Mouse (Mus musculus) embryonic facial prominence, embryonic 12.5 days (tissue): ENCODE results near the gene Fez1. TPM values are rescaled to one million over a fixed set of nuclear protein-coding genes. Genes with fewer than 3 reads are reported as not detected.

Experiments
- ATAC-seq: fragments of 200-750 bp; cut with Nextera tagmentation; 2 replicates; pipeline ENCODE4 v1.8.0; 2017; ENCODE audit not compliant: insufficient number of reproducible peaks, insufficient read depth, low FRiP score, low TSS enrichment
- H3K27ac ChIP-seq: fragments of 300-500 bp; sonication (generic); 2 replicates; pipeline ENCODE4 v1.5.1; 2016; ENCODE audit warnings: mild to moderate bottlenecking
- H3K27me3 ChIP-seq: fragments of 300-500 bp; sonication (generic); 2 replicates; pipeline ENCODE4 v1.6.1; 2016; ENCODE audit warnings: mild to moderate bottlenecking, moderate library complexity
- H3K36me3 ChIP-seq: fragments of 300-500 bp; sonication (generic); 2 replicates; pipeline ENCODE4 v1.6.1; 2016; ENCODE audit warnings: mild to moderate bottlenecking
- H3K4me1 ChIP-seq: fragments of 300-500 bp; sonication (generic); 2 replicates; pipeline ENCODE4 v1.6.1; 2016
- H3K4me2 ChIP-seq: fragments of 300-500 bp; sonication (generic); replicated peaks from 2 replicates; pipeline ENCODE4 v1.6.1; 2016; ENCODE audit warnings: mild to moderate bottlenecking, moderate library complexity
- H3K4me3 ChIP-seq: fragments of 300-500 bp; sonication (generic); 2 replicates; pipeline ENCODE4 v1.5.1; 2016; ENCODE audit warnings: mild to moderate bottlenecking
- H3K9ac ChIP-seq: fragments of 300-500 bp; sonication (generic); 2 replicates; pipeline ENCODE4 v1.6.1; 2016; ENCODE audit warnings: mild to moderate bottlenecking, moderate library complexity
- H3K9me3 ChIP-seq: fragments of 300-500 bp; sonication (generic); 2 replicates; pipeline ENCODE4 v1.6.1; 2016; ENCODE audit warnings: mild to moderate bottlenecking, moderate library complexity
- WGBS: fragments of 180-500 bp; shearing (Covaris S2); methylation state at CpG from one replicate; pipeline ENCODE4 v1.1.7; 2016; 5-methylcytosine and 5-hydroxymethylcytosine counted together
- polyA plus RNA-seq: library from polyadenylated mRNA; unstranded; fragments of >200 nt; fragmentation: Nextera tagmentation; extraction: Ambion mirVana; gene quantifications from 2 replicates; pipeline ENCODE4 v1.2.1, GENCODE M21; 2016

The Fez1 gene
- polyA plus RNA-seq, 1 experiment from 2014 or later, result 94.7 TPM

DNA sequence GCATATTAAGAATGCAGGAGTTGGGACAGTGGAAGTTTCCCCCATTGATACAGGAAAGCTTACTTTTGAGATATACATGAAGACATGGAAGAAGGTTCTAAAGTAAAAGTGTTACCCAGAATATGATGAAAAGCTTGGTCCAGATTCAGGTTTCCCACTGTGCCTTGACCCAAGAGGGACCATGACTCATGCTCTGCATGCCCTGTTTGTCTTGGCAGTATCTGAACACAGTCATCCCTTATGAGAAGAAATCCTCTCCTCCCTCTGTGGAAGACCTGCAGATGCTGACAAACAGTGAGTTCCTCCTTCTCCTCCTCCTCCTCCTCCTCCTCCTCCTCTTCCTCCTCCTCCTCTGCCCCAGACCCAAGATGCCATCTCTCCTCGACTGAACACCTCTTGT, 48.6 kb downstream of the Fez1 start:
- peaks cover 6% of the 10 kb centered on the region for H3K36me3 ChIP-seq
- no peaks in the 10 kb centered on the region for H3K9me3 ChIP-seq
- H3K9ac ChIP-seq, result no peak overlapping the region
- H3K4me1 ChIP-seq, result no peaks in the 10 kb centered on the region
- no peak overlapping the region for H3K4me2 ChIP-seq
- H3K27ac ChIP-seq, result no peak overlapping the region
- H3K27me3 ChIP-seq, result no peaks in the 10 kb centered on the region
- ATAC-seq, result no peak
- H3K4me3 ChIP-seq, result no peak overlapping the region
- 14% methylated on average over 1 of the region's 1 CpGs for WGBS

DNA sequence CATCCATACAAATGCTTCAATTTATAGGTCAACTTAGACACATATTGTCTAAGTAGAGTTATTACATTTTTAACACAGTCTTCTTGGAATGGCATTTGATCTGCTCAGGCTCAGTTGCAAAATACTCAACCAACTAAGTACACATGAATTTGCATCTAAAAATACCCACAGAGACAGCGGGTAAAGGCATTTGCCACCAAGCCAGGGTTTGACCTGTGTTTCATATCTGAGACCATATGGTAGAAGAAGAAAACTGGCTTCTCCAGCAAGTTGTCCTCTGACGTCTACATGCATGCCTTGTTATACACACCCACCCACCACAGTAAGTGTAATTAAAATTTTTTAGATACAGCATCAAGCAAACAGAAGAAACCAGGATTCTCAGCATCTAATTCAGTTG, 52.1 kb downstream of the Fez1 start:
- H3K4me1 ChIP-seq, result no peaks in the 10 kb centered on the region
- H3K36me3 ChIP-seq, result peaks cover 11% of the 10 kb centered on the region
- no peak for ATAC-seq
- no peaks in the 10 kb centered on the region for H3K27me3 ChIP-seq
- no peak overlapping the region for H3K4me3 ChIP-seq
- no peak overlapping the region for H3K9ac ChIP-seq
- WGBS, result 82% methylated on average over 2 of the region's 2 CpGs
- H3K9me3 ChIP-seq, result no peaks in the 10 kb centered on the region
- H3K4me2 ChIP-seq, result no peak overlapping the region
- no peak overlapping the region for H3K27ac ChIP-seq

DNA sequence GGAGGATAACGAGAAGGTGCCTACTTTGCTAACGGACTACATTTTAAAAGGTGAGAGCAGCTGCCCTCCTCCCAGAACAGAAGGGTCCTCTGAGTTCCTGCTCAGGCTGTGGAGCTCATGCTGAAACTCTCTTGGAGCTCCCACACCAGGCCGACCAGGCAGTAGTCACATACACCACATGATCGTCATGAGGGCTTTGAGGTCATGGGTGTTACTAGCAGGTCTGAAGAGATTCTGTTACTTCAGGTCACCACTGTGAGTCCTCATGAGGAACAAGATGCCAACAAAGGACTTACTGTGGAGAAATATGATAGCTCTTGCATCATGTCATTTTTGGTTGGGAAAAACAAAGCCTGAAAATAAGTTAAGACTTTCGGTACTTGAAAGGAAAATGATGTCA, 54.6 kb downstream of the Fez1 start:
- H3K27ac ChIP-seq, result no peak overlapping the region
- H3K9ac ChIP-seq, result no peak overlapping the region
- H3K36me3 ChIP-seq, result peaks cover 11% of the 10 kb centered on the region
- no peaks in the 10 kb centered on the region for H3K4me1 ChIP-seq
- H3K27me3 ChIP-seq, result no peaks in the 10 kb centered on the region
- H3K4me2 ChIP-seq, result no peak overlapping the region
- no peak overlapping the region for H3K4me3 ChIP-seq
- WGBS, result 78% methylated on average over 5 of the region's 5 CpGs
- no peak for ATAC-seq
- H3K9me3 ChIP-seq, result no peaks in the 10 kb centered on the region

DNA sequence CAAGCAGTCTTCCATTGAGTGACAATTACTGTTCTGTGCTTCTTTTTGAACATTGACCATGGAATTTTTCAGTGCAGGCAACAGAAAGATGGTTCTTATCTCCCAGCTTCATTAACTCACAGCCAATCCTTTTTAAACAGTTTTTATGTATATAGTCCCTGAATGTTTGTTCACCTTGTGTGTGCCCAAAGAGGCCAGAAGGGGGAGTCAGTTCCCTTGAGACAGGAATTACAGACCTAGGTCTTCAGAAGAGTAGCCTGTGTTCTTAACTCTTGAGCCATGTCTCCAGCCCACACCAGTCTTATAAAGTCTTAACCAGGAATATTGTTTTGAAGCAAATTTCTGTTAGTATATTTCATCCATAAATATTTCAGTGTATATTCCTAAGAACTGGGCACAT, 55.1 kb downstream of the Fez1 start:
- H3K4me3 ChIP-seq, result no peak overlapping the region
- no peak overlapping the region for H3K9ac ChIP-seq
- no peak overlapping the region for H3K27ac ChIP-seq
- no peaks in the 10 kb centered on the region for H3K27me3 ChIP-seq
- no peaks in the 10 kb centered on the region for H3K4me1 ChIP-seq
- no peak for ATAC-seq
- peaks cover 9% of the 10 kb centered on the region for H3K36me3 ChIP-seq
- no peak overlapping the region for H3K4me2 ChIP-seq
- H3K9me3 ChIP-seq, result no peaks in the 10 kb centered on the region

DNA sequence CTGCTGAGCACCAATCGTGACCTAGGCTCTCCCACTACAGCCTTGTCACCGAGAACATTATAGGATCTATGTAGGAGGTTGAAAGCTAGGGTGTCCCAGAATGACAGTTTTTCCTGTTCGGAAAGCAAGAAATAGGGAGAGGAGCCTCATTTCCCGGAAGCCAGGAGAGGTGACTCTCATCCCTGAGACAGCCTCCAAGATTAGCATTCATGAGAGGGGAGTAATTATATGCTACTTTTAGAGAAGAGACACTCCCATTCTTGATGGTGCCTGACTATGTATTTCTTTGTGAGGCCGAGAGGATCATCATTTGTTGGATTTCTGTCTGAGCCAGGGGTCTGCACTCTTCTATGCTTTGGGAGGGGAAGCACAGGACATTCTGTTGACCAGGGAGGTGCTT, 60.0 kb downstream of the Fez1 start:
- Histone ChIP-seq H3K9ac (no peak overlapping the region), H3K36me3 (no peaks in the 10 kb centered on the region; the same call in 1 of the 2 replicates), H3K27ac (no peak overlapping the region), H3K4me1 (no peaks in the 10 kb centered on the region), H3K9me3 (no peaks in the 10 kb centered on the region), H3K27me3 (no peaks in the 10 kb centered on the region), H3K4me3 (no peak overlapping the region), H3K4me2 (no peak overlapping the region)
- no peak for ATAC-seq
- WGBS, result 79% methylated on average over 5 of the region's 5 CpGs

DNA sequence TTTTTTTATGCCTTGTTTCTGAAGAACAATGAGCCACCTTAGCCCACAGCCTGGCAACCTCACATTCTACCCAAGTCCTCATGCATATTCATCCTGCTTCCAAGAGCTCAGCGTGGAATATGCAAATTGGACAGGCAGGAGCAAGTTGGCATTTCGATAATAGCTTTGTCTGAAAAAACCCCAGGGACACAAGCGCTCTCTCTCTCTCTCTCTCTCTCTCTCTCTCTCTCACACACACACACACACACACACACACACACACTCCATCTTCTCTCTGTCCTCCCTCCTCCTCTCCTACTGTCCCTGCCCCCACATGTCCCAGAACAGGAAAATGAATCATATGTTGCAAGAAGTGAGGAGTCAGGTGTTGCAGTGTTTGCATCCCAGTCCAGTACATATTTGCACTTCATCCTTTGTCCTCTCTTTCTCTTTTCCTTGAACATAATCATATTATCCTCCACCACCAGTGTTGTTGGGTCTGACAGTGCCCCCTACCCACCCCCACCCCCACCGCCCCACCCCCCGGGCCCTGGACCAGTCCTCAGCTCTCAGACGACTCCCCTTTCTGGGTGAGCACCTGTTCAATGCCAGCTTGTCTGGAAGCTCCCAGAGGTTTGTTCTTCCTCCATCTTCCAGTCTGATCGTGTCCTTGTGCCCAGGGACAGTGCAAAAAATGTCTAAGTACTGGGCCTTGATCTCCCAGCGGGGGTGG, 60.5 kb downstream of the Fez1 start:
- no peak overlapping the region for H3K27ac ChIP-seq
- 39% methylated on average over 8 of the region's 8 CpGs for WGBS

DNA sequence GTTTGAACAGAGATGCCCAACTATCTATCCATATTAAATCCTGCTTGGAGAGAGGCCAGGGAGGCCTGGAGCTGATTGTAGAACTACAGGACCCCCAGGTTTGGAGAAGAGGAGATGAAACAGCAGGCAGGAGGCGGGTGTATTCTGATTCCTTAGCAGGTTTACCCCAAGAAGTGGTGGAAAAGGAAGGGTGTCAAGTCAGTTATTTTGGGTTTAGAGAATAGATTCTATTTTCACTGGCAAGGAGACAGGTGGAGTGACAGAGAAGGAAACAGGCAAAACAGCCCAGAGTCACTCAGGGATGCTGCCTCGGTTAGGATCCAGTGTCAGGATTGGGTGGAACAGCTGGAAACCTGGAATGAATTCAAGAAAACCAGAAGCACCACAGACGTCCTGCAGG, 61.9 kb downstream of the Fez1 start:
- no peak overlapping the region for H3K4me2 ChIP-seq
- 57% methylated on average over 3 of the region's 3 CpGs for WGBS
- no peak overlapping the region for H3K27ac ChIP-seq
- no peak for ATAC-seq
- no peak overlapping the region for H3K9ac ChIP-seq
- H3K4me3 ChIP-seq, result no peak overlapping the region
- no peaks in the 10 kb centered on the region for H3K9me3 ChIP-seq
- no peaks in the 10 kb centered on the region for H3K4me1 ChIP-seq
- no peaks in the 10 kb centered on the region; the same call in 1 of the 2 replicates for H3K36me3 ChIP-seq
- no peaks in the 10 kb centered on the region for H3K27me3 ChIP-seq

More for the DNA sequence above, 60.5 kb downstream of the Fez1 start:
- Histone ChIP-seq H3K27me3 (no peaks in the 10 kb centered on the region), H3K4me2 (no peak overlapping the region), H3K36me3 (no peaks in the 10 kb centered on the region; the same call in 1 of the 2 replicates), H3K9ac (no peak overlapping the region), H3K4me1 (no peaks in the 10 kb centered on the region), H3K4me3 (no peak overlapping the region), H3K9me3 (no peaks in the 10 kb centered on the region)
- ATAC-seq, result no peak

DNA sequence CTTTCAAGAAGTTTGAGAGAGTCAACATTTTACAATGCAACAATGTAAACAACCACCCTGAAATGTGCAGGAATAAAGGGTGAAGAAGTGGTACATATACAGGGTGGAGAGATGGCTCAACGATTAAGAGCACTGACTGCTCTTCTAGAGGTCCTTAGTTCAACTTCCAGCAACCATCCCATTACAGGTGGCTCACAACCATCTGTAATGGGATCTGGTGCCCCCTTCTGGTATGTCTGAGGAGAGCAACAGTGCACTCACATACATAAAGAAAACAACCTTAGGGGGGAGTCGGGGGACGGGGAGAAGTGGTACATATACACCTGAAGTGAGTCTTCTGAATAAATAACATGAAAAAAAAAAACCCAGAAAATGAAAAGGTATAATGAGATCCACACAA, 63.6 kb downstream of the Fez1 start:
- H3K4me3 ChIP-seq, result no peak overlapping the region
- no peaks in the 10 kb centered on the region for H3K36me3 ChIP-seq
- no peaks in the 10 kb centered on the region for H3K9me3 ChIP-seq
- H3K4me1 ChIP-seq, result no peaks in the 10 kb centered on the region
- no peak overlapping the region for H3K4me2 ChIP-seq
- no peak overlapping the region for H3K9ac ChIP-seq
- H3K27me3 ChIP-seq, result no peaks in the 10 kb centered on the region
- ATAC-seq, result no peak
- no peak overlapping the region for H3K27ac ChIP-seq
- 65% methylated on average over 3 of the region's 3 CpGs for WGBS

DNA sequence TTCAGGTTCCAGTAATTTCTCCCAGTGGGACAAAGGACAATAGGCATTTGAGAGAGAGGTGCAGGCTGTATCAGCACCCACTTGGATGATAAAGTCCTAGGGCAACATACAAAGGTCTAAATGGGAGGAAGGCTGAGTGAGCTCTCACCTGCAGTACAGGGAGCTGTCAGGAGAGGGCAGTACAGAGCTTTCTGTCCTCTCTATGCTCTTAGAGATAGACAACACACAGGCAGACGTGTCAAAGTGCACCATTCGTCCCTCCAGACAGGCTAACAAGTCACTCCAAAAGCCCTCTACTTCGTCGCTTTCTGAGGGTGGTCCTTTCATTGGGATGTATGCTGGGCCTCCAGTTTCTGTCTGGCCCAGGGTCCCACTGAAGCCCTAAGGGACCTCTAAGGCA, 68.9 kb downstream of the Fez1 start:
- no peaks in the 10 kb centered on the region for H3K27me3 ChIP-seq
- no peak for ATAC-seq
- H3K36me3 ChIP-seq, result peaks cover 10% of the 10 kb centered on the region; the same call in 1 of the 2 replicates
- no peaks in the 10 kb centered on the region for H3K9me3 ChIP-seq
- H3K4me1 ChIP-seq, result no peaks in the 10 kb centered on the region
- H3K27ac ChIP-seq, result no peak overlapping the region
- 31% methylated on average over 4 of the region's 4 CpGs for WGBS
- no peak overlapping the region for H3K9ac ChIP-seq
- H3K4me3 ChIP-seq, result no peak overlapping the region
- H3K4me2 ChIP-seq, result no peak overlapping the region

DNA sequence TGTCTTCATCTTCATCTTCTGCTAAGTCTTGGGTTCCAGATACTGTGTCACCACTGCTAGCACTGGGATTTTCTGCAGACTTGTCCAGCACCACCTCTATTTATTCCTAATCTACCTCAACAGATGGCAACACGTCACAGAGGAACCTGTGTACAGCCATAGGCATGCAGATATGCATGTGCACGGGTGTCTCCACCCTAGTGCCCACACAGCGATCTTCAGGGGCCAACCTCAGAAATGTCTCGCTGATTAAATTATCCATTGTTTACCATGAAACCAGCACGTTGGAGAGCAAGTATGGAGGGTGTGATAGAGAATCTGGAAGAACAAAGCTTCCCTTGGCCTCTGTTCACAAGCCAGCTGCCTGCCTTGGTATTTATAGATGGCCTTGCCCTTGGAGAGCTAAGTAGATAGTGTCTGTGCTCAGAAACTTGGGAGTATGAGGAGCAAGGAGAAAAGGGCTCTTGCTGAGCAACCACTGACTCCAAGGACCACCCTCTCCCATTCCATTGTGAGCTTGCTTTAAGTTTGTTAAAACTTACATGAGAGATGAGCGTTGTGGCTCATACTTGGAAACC, 71.8 kb downstream of the Fez1 start:
- no peak overlapping the region for H3K4me2 ChIP-seq
- no peaks in the 10 kb centered on the region for H3K27me3 ChIP-seq
- H3K4me1 ChIP-seq, result no peaks in the 10 kb centered on the region
- 86% methylated on average over 6 of the region's 6 CpGs for WGBS
- peaks cover 10% of the 10 kb centered on the region; the same call in 1 of the 2 replicates for H3K36me3 ChIP-seq
- no peak overlapping the region for H3K9ac ChIP-seq
- ATAC-seq, result no peak
- no peaks in the 10 kb centered on the region for H3K9me3 ChIP-seq
- H3K4me3 ChIP-seq, result no peak overlapping the region
- no peak overlapping the region for H3K27ac ChIP-seq

DNA sequence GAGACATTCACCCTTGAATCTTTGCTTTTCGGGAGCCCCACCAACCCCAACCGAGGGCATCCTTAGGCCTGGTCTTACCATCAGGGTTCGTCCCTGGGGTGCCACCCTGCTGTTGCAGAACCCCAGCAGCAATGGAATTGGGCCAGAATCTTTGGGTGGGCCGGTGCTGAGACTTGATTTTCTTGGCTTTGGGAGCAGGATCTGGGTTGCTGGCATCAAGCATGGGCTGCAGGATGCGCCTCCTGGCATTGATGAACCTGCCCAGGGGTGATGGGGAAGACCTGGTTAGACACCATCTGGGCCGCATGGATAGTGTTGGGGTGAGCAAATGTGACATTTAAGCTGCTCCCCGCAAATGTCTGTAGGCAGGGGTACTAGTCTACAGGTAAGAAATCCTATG, 72.6 kb downstream of the Fez1 start:
- 88% methylated on average over 7 of the region's 7 CpGs for WGBS
- peaks cover 10% of the 10 kb centered on the region; the same call in 1 of the 2 replicates for H3K36me3 ChIP-seq
- H3K27me3 ChIP-seq, result no peaks in the 10 kb centered on the region
- no peak overlapping the region for H3K9ac ChIP-seq
- no peaks in the 10 kb centered on the region for H3K4me1 ChIP-seq
- no peak for ATAC-seq
- H3K4me2 ChIP-seq, result no peak overlapping the region
- no peak overlapping the region for H3K4me3 ChIP-seq
- no peak overlapping the region for H3K27ac ChIP-seq
- H3K9me3 ChIP-seq, result no peaks in the 10 kb centered on the region

DNA sequence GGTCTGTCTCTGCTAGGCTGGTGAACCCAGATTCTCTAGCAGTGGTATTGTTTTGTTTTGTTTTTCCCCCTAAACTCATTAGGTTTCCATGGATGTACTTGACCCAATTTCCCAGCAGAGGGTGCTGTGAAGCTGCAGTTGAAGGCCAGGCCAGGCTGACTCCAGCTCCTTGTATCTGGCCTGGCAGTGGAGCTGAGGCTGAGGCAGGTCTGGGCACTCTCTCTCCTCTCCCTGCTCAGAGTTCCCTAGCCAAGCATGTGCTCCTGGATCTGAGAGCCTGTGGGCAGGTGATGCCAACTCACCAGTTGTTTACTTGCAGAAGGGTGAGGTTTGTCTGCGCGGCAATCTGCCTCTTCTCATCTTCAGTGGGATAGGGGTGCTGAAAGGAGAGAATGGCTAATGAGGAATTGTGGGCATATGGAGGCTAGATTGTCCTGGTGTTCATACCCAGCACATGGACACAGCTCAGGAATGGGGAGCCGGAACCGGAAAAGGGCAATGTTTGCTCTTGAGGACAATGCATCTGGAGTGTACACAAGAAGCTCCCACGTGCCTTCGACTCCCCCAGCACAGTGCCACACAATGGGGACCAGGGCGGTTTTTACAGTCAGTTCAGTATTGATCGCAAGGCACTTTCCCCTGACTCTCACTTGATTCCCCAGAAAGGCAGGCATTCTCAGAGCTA, 73.5 kb downstream of the Fez1 start:
- Histone ChIP-seq H3K4me2 (no peak overlapping the region), H3K4me1 (no peaks in the 10 kb centered on the region), H3K27me3 (no peaks in the 10 kb centered on the region), H3K9me3 (no peaks in the 10 kb centered on the region), H3K36me3 (peaks cover 10% of the 10 kb centered on the region; the same call in 1 of the 2 replicates), H3K4me3 (no peak overlapping the region), H3K9ac (no peak overlapping the region), H3K27ac (no peak overlapping the region)
- no peak for ATAC-seq
- WGBS, result 81% methylated on average over 8 of the region's 8 CpGs
